Mouse (Mus musculus): ENCODE measurements around the gene Dnmt3a. TPM values are rescaled to one million over a fixed set of nuclear protein-coding genes. Genes with fewer than 3 reads are reported as not detected.

Dnmt3a gene
- total RNA-seq, 2 experiments from 2014 or later = 105 to 121 TPM

DNA sequence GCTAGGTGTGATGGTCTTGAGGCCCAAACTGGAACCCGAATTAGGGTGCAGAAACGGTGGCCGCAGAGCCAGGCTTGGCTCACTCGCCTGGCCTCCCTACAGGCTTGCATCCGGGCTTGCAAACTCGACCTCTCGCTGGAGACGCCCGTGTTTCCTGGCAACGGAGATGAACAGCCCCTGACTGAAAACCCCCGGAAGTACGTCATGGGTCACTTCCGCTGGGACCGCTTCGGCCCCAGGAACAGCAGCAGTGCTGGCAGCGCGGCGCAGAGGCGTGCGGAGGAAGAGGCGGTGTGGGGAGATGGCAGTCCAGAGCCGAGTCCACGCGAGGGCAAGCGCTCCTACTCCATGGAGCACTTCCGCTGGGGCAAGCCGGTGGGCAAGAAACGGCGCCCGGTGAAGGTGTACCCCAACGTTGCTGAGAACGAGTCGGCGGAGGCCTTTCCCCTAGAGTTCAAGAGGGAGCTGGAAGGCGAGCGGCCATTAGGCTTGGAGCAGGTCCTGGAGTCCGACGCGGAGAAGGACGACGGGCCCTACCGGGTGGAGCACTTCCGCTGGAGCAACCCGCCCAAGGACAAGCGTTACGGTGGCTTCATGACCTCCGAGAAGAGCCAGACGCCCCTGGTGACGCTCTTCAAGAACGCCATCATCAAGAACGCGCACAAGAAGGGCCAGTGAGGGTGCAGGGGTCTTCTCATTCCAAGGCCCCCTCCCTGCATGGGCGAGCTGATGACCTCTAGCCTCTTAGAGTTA, 154.2 kb downstream of the Dnmt3a start:
- intact Hi-C loops (cut with DNase I) = no loop called here
- peak; percentile 92 to 93 for DNase-seq

DNA sequence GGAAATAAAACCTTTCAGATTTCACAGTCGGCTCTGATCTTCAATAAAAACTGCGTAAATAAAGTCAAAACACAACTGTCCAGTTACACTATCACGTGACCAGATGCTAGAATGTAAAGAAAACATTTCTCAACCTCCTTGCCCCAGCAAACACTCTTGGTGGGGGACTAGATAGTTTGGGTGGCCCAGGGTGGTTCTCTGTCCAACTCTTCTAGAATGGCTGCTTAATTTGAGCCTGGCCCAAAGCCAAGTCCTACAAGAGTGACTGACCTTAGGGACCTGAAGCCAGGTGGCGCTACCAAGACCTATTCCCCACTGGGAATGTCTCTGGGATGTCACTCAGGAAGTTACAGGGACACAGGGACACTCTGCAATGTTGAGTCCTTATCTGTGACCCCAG, 154.7 kb downstream of the Dnmt3a start:
- DNase-seq = peak in 1 of 2 experiments; percentile 27
- intact Hi-C loops (cut with DNase I) = no loop called here

Other genes starting within 250 kb of the Dnmt3a start
- 1 to 10 TPM; 6.8 to 7.3 TPM for gene Dtnb, start 233.6 kb upstream of the Dnmt3a start, total RNA-seq (2021)
- gene Pomc, start 148.9 kb downstream of the Dnmt3a start, total RNA-seq (2021) = under 1 TPM in 1 of 2 experiments, not detected in 1; 0.72 TPM
- gene Efr3b, start 232.9 kb downstream of the Dnmt3a start, total RNA-seq (2021) = 10 to 100 TPM in 1 of 2 experiments, 1 to 10 TPM in 1; 9.8 to 15.8 TPM

Measured in heart, postnatal 10 days (tissue).